Mouse (Mus musculus) heart, embryonic 15.5 days (tissue): ENCODE data around the gene Ciart. TPM values are rescaled to one million over a fixed set of nuclear protein-coding genes. Genes with fewer than 3 reads are reported as not detected.
"Not testable (repeated sequence)": the region's sequence is repeated elsewhere in the genome, so short reads cannot be mapped to it uniquely, and the experiment has no call there.

ENCODE experiments used
- ATAC-seq: fragments of 200-750 bp; cut with Nextera tagmentation; replicated peaks from 2 replicates; pipeline ENCODE4 v1.8.0; 2017; ENCODE audit warnings: low read depth, moderate TSS enrichment; ENCODE audit not compliant: insufficient number of reproducible peaks, insufficient read depth, low FRiP score
- H3K27ac ChIP-seq: fragments of 300-500 bp; sonication (generic); 2 replicates; pipeline ENCODE4 v1.5.1; 2015; ENCODE audit warnings: mild to moderate bottlenecking, inconsistent platforms
- H3K27me3 ChIP-seq: fragments of 300-500 bp; sonication (generic); 2 replicates; pipeline ENCODE4 v1.6.1; 2015; ENCODE audit warnings: inconsistent platforms
- H3K36me3 ChIP-seq: fragments of 300-500 bp; sonication (generic); 2 replicates; pipeline ENCODE4 v1.6.1; 2015; ENCODE audit warnings: mild to moderate bottlenecking, inconsistent platforms
- H3K4me1 ChIP-seq: fragments of 300-500 bp; sonication (generic); replicated peaks from 2 replicates; pipeline ENCODE4 v1.6.1; 2015; ENCODE audit warnings: inconsistent platforms
- H3K4me2 ChIP-seq: fragments of 300-500 bp; sonication (generic); 2 replicates; pipeline ENCODE4 v1.6.1; 2015; ENCODE audit warnings: inconsistent platforms, mild to moderate bottlenecking, moderate library complexity
- H3K4me3 ChIP-seq: fragments of 300-500 bp; sonication (generic); 2 replicates; pipeline ENCODE4 v1.5.1; 2015; ENCODE audit warnings: mild to moderate bottlenecking, inconsistent platforms
- H3K9ac ChIP-seq: fragments of 300-500 bp; sonication (generic); 2 replicates; pipeline ENCODE4 v1.6.1; 2015; ENCODE audit warnings: mild to moderate bottlenecking, inconsistent platforms
- H3K9me3 ChIP-seq: fragments of 300-500 bp; sonication (generic); replicated peaks from 2 replicates; pipeline ENCODE4 v1.6.1; 2016; ENCODE audit warnings: inconsistent platforms
- WGBS: fragments of 180-500 bp; shearing (Covaris S2); methylation state at CpG from one replicate; pipeline ENCODE4 v1.1.7; 2015; ENCODE audit warnings: mixed read lengths; 5-methylcytosine and 5-hydroxymethylcytosine counted together
- polyA plus RNA-seq: library from polyadenylated mRNA; unstranded; fragments of >200 nt; fragmentation: Nextera tagmentation; extraction: Ambion mirVana; gene quantifications from 2 replicates; pipeline ENCODE4 v1.2.1, GENCODE M21; 2015

The Ciart gene
- polyA plus RNA-seq, 1 experiment from 2014 or later, result 3.6 TPM

DNA sequence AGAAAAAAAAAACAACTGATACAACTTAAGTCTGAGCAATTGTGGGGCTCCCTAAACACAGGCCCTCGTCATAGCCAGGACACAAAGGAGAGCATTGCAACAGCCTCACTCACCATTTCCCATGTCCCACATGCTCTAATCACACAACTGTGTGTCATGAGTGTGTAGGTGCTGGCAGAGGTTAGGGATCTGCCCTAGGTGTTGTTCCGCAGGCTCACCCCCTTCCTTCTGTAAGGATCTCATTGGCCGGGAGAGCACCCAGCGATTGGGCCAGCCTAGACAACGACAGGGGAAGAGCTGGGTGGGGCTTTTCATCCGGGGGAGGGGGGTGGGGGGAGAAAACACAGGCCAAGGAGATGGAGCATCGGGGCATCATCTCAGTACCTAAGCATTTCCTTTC, 18.5 kb downstream of the Ciart start:
- WGBS, result 70% methylated on average over 7 of the region's 7 CpGs
- Histone ChIP-seq H3K4me1 (no peaks in the 10 kb centered on the region), H3K9ac (no peak overlapping the region), H3K9me3 (no peaks in the 10 kb centered on the region), H3K4me3 (no peak overlapping the region), H3K4me2 (no peak overlapping the region), H3K27ac (no peak overlapping the region), H3K36me3 (peaks cover 21% of the 10 kb centered on the region; the same call in 1 of the 2 replicates), H3K27me3 (no peaks in the 10 kb centered on the region)
- no peak for ATAC-seq

GRCm38 (mm10) chr3:95861796-95862195, 20.3 kb downstream of the Ciart start:
- Histone ChIP-seq H3K4me2 (no peak overlapping the region), H3K27me3 (no peaks in the 10 kb centered on the region), H3K9me3 (no peaks in the 10 kb centered on the region), H3K9ac (no peak overlapping the region), H3K4me1 (no peaks in the 10 kb centered on the region; the same call in 1 of the 2 replicates), H3K36me3 (peaks cover 18% of the 10 kb centered on the region; the same call in 1 of the 2 replicates), H3K4me3 (no peak overlapping the region), H3K27ac (no peak overlapping the region)
- no peak for ATAC-seq
- 39% methylated on average over 2 of the region's 2 CpGs for WGBS

GRCm38 (mm10) chr3:95861216-95861615, 20.8 kb downstream of the Ciart start:
- ATAC-seq, result no peak
- Histone ChIP-seq H3K27me3 (no peaks in the 10 kb centered on the region), H3K4me2 (no peak overlapping the region), H3K4me1 (peaks cover 3% of the 10 kb centered on the region; the same call in 1 of the 2 replicates), H3K36me3 (peaks cover 18% of the 10 kb centered on the region; the same call in 1 of the 2 replicates), H3K27ac (no peak overlapping the region), H3K4me3 (no peak overlapping the region), H3K9me3 (no peaks in the 10 kb centered on the region), H3K9ac (no peak overlapping the region)
- WGBS, result 71% methylated on average over 10 of the region's 10 CpGs

DNA sequence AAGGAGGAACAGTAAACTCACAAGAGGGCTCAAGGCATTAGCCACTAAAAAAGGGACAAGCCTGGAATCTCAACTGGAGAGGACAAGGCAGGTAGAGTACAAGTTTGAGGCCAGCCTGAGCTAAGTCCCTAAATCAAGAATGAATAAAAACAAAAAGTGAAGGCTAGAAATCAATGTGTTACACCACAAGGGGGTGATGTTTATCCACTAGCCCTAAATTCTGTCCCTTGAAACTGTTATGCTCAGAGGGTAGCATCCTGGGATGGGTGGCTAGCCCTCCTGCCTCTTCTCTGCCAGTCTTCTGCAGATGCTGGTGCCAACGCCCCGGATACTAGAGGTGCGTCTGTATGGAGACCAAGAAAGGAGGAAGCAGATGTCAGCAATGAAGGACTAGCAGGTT, 21.7 kb downstream of the Ciart start:
- WGBS, result 75% methylated on average over 3 of the region's 3 CpGs
- no peak overlapping the region for H3K4me2 ChIP-seq
- no peak for ATAC-seq

DNA sequence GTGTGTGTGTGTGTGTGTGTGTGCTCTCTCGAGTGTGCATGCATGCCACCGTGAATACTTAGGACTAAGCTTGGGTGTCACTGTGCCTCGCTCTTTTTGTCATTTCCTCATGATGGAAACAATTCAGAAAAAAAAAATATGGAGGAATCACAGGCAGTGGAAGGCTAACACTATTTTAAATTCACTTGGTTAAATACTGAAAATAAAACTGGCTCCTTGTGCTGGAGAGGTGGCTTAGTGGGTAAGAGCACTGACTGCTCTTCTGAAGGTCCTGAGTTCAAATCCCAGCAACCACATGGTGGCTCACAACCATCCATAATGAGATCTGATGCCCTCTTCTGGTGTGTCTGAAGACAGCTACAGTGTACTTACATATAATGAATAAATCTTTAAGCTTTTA, 23.8 kb downstream of the Ciart start:
- H3K4me1 ChIP-seq, result peaks cover 13% of the 10 kb centered on the region
- not testable (repeated sequence) for H3K9me3 ChIP-seq, ATAC-seq, H3K27me3 ChIP-seq, H3K4me2 ChIP-seq, H3K27ac ChIP-seq, H3K9ac ChIP-seq, H3K4me3 ChIP-seq, H3K36me3 ChIP-seq
- 85% methylated on average over 3 of the region's 3 CpGs for WGBS

More for the DNA sequence above, 21.7 kb downstream of the Ciart start:
- H3K27ac ChIP-seq, result no peak overlapping the region
- H3K27me3 ChIP-seq, result no peaks in the 10 kb centered on the region
- H3K4me3 ChIP-seq, result no peak overlapping the region
- no peak overlapping the region for H3K9ac ChIP-seq
- H3K4me1 ChIP-seq, result peaks cover 6% of the 10 kb centered on the region; the same call in 1 of the 2 replicates
- H3K9me3 ChIP-seq, result no peaks in the 10 kb centered on the region
- H3K36me3 ChIP-seq, result peaks cover 15% of the 10 kb centered on the region; the same call in 1 of the 2 replicates

DNA sequence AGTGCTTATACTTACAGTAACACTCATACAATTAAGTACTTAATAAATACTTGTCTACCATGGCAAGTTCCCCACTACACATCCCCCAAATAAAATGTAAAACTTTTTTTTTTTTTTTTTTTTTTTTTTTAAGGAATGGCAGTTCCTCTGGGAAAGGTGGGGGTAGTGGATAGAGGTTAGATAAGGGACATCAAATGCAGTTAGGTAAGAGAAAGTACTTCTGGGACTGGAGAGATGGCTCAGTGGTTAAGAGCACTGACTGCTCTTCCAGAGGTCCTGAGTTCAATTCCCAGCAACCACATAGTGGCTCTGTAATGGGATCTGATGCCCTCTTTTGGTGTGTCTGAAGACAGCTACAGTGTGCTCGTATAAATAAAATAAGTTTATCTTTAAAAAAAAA, 25.0 kb downstream of the Ciart start:
- not testable (repeated sequence) for ATAC-seq, H3K9ac ChIP-seq, H3K27ac ChIP-seq, H3K4me2 ChIP-seq, H3K4me3 ChIP-seq, H3K9me3 ChIP-seq, H3K27me3 ChIP-seq
- H3K36me3 ChIP-seq, result peaks cover 14% of the 10 kb centered on the region
- WGBS, result 90% methylated on average over 1 of the region's 1 CpGs
- H3K4me1 ChIP-seq, result peaks cover 13% of the 10 kb centered on the region

GRCm38 (mm10) chr3:95856115-95856514, 25.9 kb downstream of the Ciart start:
- peak overlapping the region; percentile 82 for H3K4me3 ChIP-seq
- no peak; the same call in 1 of the 2 replicates for ATAC-seq
- H3K27me3 ChIP-seq, result no peaks in the 10 kb centered on the region
- peaks cover 13% of the 10 kb centered on the region for H3K4me1 ChIP-seq
- peaks cover 21% of the 10 kb centered on the region for H3K36me3 ChIP-seq
- H3K9me3 ChIP-seq, result no peaks in the 10 kb centered on the region
- peak overlapping the region; percentile 93 for H3K9ac ChIP-seq
- H3K27ac ChIP-seq, result peak overlapping the region; percentile 79
- peak overlapping the region; percentile 78 for H3K4me2 ChIP-seq
- WGBS, result 21% methylated on average over 7 of the region's 7 CpGs

DNA sequence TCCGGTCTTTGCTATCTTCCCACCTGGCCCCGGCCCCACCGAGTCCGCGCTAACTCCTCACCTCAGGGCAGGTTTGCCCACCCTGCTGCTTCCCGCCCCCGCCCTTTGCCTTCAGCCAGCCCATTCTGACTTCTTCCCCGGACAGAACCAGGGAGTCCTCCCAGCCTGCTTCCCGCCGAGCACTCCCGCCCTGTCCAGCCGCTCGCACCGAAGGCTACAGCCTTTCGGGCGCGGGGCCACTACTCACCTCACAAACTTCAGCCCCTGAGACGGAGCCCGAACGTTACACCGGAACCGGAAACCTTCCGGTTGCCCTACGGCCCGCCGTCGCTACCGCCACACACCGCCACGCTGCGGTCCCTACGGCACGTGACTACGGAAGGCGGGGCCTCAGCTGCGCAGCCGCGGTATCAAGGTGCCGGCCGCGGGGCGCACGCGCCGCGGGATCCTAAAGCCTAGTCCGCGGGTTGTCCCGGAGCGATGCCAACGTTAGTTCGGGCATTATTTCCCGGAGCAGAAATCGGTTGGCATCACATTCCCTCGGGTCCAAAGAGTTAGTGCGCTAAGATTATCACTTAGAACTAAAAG, 26.5 kb downstream of the Ciart start, which contains the start of gene Prpf3:
Prpf3 (minus strand) TSS at position 384 of the 588 bp plus-strand sequence.
- H3K4me1 ChIP-seq, result peaks cover 18% of the 10 kb centered on the region
- H3K4me3 ChIP-seq, result peak within 1 kb of the TSS; percentile 82
- peaks cover 25% of the 10 kb centered on the region for H3K36me3 ChIP-seq
- peak within 1 kb of the TSS; percentile 79 for H3K27ac ChIP-seq
- peak within 1 kb of the TSS; percentile 78 for H3K4me2 ChIP-seq
- ATAC-seq, result peak; percentile 96
- H3K9ac ChIP-seq, result peak within 1 kb of the TSS; percentile 93
- WGBS, result under 1% methylated on average over 56 of the region's 56 CpGs
- H3K27me3 ChIP-seq, result no peaks in the 10 kb centered on the region
- H3K9me3 ChIP-seq, result no peaks in the 10 kb centered on the region

GRCm38 (mm10) chr3:95851317-95851716, 30.7 kb downstream of the Ciart start:
- WGBS, result 84% methylated on average over 8 of the region's 8 CpGs
- H3K4me2 ChIP-seq, result no peak overlapping the region
- H3K36me3 ChIP-seq, result peaks cover 64% of the 10 kb centered on the region
- H3K27ac ChIP-seq, result no peak overlapping the region
- H3K27me3 ChIP-seq, result no peaks in the 10 kb centered on the region
- no peak overlapping the region for H3K4me3 ChIP-seq
- no peak for ATAC-seq
- no peaks in the 10 kb centered on the region for H3K9me3 ChIP-seq
- no peak overlapping the region for H3K9ac ChIP-seq
- peaks cover 15% of the 10 kb centered on the region for H3K4me1 ChIP-seq

DNA sequence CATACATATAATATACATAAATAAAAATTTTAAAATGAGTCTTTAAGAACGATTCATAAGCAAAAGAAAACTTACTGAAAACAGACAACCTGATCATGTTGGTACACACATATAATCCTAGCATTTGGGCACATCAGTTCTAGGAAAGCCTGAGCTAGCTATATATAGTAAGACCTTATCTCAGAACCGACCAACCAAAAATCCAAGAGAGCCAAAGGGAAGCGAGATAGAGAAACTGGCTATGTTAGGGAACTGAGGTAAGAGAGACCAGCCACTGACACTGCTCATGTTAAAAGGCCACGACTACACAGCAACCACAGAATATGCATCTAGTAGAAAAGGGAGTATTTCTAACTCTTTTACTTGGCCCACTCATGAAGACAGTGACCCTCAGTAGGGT, 31.4 kb downstream of the Ciart start:
- H3K9ac ChIP-seq, result no peak overlapping the region
- H3K4me1 ChIP-seq, result peaks cover 12% of the 10 kb centered on the region
- H3K4me2 ChIP-seq, result 0 out of 2 replicates have a peak overlapping the region, but pooled peaks have one; percentile 9
- H3K4me3 ChIP-seq, result no peak overlapping the region
- H3K9me3 ChIP-seq, result no peaks in the 10 kb centered on the region
- H3K36me3 ChIP-seq, result peaks cover 70% of the 10 kb centered on the region
- WGBS, result 30% methylated on average over 4 of the region's 4 CpGs
- peak overlapping the region; percentile 74 for H3K27ac ChIP-seq
- ATAC-seq, result no peak; the same call in 1 of the 2 replicates
- H3K27me3 ChIP-seq, result no peaks in the 10 kb centered on the region

- H3K9me3 ChIP-seq, result no peaks in the 10 kb centered on the region
- H3K36me3 ChIP-seq, result peaks cover 85% of the 10 kb centered on the region
- H3K9ac ChIP-seq, result no peak overlapping the region
- H3K4me2 ChIP-seq, result no peak overlapping the region
- H3K4me1 ChIP-seq, result no peaks in the 10 kb centered on the region
- no peak for ATAC-seq
- no peak overlapping the region for H3K4me3 ChIP-seq
- no peaks in the 10 kb centered on the region for H3K27me3 ChIP-seq
- no peak overlapping the region for H3K27ac ChIP-seq
- WGBS, result 85% methylated on average over 3 of the region's 3 CpGs
Measured at GRCm38 (mm10) chr3:95842503-95843214, 39.4 kb downstream of the Ciart start.
